10 mouse cellular contexts compared by ENCODE assay signal in the genomic region with DNA sequence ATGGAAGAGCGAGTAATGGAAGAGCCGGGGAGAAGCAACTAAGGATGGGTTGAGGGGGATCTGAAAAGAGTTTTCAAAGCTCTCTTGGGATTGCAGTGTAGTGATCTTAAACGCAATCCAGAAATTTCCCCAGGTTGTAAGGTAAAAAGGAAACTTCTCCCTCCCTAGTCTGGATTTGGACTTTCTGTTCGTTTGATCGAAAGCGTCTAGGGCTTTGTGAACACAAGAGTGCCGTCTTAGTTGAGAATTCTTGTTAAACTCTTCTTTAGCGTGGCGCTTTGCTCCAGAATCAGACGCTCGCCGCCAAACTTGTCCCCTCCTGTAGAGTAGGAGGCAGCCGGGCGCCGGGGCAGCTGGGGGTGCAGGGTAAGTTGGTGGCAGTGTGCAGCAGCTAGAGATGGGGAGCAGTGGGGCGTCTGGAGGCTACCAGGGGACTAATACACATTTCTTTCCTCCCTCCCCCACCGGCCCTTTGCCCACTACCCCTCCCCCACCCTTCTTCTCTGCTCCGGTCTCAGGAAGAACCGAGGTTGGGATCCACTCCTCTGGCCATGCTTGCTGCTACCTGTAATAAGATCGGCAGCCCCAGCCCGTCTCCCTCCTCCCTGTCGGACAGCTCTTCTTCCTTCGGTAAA. TPM values are rescaled to one million over a fixed set of nuclear protein-coding genes. Genes with fewer than 3 reads are reported as not detected.
DNase-seq lines count a peak whose midpoint lies in the region; TF ChIP-seq lines count a peak whose summit lies in the region.
"Had no signal": no experiment of that assay in that cellular context is flagged by ENCODE, and none has a peak within 500 bp of the region (broad histone marks: within the 10 kb centered on the region; RNA-seq: fewer than 3 reads in every experiment).

No protein-coding gene starts in this region.

- no peaks in the 10 kb centered on the region for H3K79me2 ChIP-seq in heart, adult 2 months (replicated peaks; ENCODE audit: control insufficient read depth, insufficient read depth, low read length)

- H3K36me3 ChIP-seq in heart, adult 2 months (ENCODE audit: control insufficient read depth, insufficient read depth, low read length): no peaks in the 10 kb centered on the region
- H3K36me3 ChIP-seq in ES-Bruce4 (ENCODE audit: control insufficient read depth, insufficient read depth, low read length, poor library complexity, severe bottlenecking): no peaks in the 10 kb centered on the region
- peaks cover 10% of the 10 kb centered on the region for H3K36me3 ChIP-seq in hindbrain, embryonic 10.5 days
- peaks cover 6% of the 10 kb centered on the region; the same call in 1 of the 2 replicates for H3K36me3 ChIP-seq in midbrain, embryonic 10.5 days

- TF ChIP-seq POLR2A in heart, adult 2 months (IDR thresholded peaks at IDR 0.05; ENCODE audit: insufficient read depth, low read depth, low read length): no peak
- TF ChIP-seq POLR2A in ES-Bruce4 (IDR thresholded peaks at IDR 0.05; ENCODE audit: insufficient read depth, low read length): no peak

- intact Hi-C loops in heart, adult 2 months (cut with DNase I): loop anchor here (10.0 kb wide), 2 partner anchors 263 to 543 kb away; partner anchors contain the start of gene Sp4
- intact Hi-C loops in heart, postnatal 10 days (cut with DNase I): no loop called here

- TF ChIP-seq CTCF in heart, adult 2 months (IDR thresholded peaks at IDR 0.05): no peak
- TF ChIP-seq CTCF in ES-Bruce4 (IDR thresholded peaks at IDR 0.05; ENCODE audit: low read depth, low read length): no peak

- H3K9ac ChIP-seq in heart, adult 2 months (ENCODE audit: low read depth, low read length): no peak overlapping the region
- H3K9ac ChIP-seq in ES-Bruce4 (ENCODE audit: low read depth, poor library complexity, severe bottlenecking): no peak overlapping the region

- peak overlapping the region; percentile 20; the same call in 1 of the 2 replicates for H3K4me3 ChIP-seq in heart, adult 2 months
- peak overlapping the region; percentile 36 for H3K4me3 ChIP-seq in ES-Bruce4 (ENCODE audit: low read depth, low read length)
- H3K4me3 ChIP-seq in hindbrain, embryonic 10.5 days: peak overlapping the region; percentile 65
- H3K4me3 ChIP-seq in midbrain, embryonic 10.5 days: peak overlapping the region; percentile 69

- H3K4me1 ChIP-seq in heart, adult 2 months (ENCODE audit: control insufficient read depth, insufficient read depth, low read length): no peaks in the 10 kb centered on the region
- H3K4me1 ChIP-seq in ES-Bruce4 (ENCODE audit: control insufficient read depth, insufficient read depth, low read length): no peaks in the 10 kb centered on the region
- H3K4me1 ChIP-seq in hindbrain, embryonic 10.5 days (replicated peaks): peaks cover 52% of the 10 kb centered on the region
- peaks cover 85% of the 10 kb centered on the region for H3K4me1 ChIP-seq in midbrain, embryonic 10.5 days

- no peak for TF ChIP-seq EP300 in heart, adult 2 months (IDR thresholded peaks at IDR 0.05; ENCODE audit: insufficient read depth, low read depth, low read length)
- no peak for TF ChIP-seq EP300 in ES-Bruce4 (IDR thresholded peaks at IDR 0.05; ENCODE audit: insufficient read depth, low read depth, low read length)

- H3K27me3 ChIP-seq in heart, adult 2 months (ENCODE audit: control insufficient read depth, insufficient read depth, low read length): peaks cover 31% of the 10 kb centered on the region
- peaks cover 31% of the 10 kb centered on the region for H3K27me3 ChIP-seq in ES-Bruce4 (ENCODE audit: control insufficient read depth, insufficient read depth, low read length, poor library complexity, severe bottlenecking)
- H3K27me3 ChIP-seq in hindbrain, embryonic 10.5 days (ENCODE audit: insufficient read depth, poor library complexity, severe bottlenecking): peaks cover 96% of the 10 kb centered on the region
- peaks cover 100% of the 10 kb centered on the region for H3K27me3 ChIP-seq in midbrain, embryonic 10.5 days (ENCODE audit: low read depth, poor library complexity, severe bottlenecking)
- H3K27me3 ChIP-seq: CH12.LX had no signal

- H3K27ac ChIP-seq in heart, adult 2 months: no peak overlapping the region
- H3K27ac ChIP-seq in ES-Bruce4 (ENCODE audit: insufficient read depth, low read length): no peak overlapping the region
- peak overlapping the region; percentile 93 for H3K27ac ChIP-seq in hindbrain, embryonic 10.5 days
- H3K27ac ChIP-seq in midbrain, embryonic 10.5 days (replicated peaks): peak overlapping the region; percentile 91
- H3K27ac ChIP-seq: macrophage had no signal

- DNase-seq in heart, adult 2 months: peak; percentile 6 to 31
- DNase-seq in heart, postnatal 10 days: no peak
- peak; percentile 69 for DNase-seq in hindbrain, embryonic 10.5 days (ENCODE audit: low spot score)
- no peak for DNase-seq in midbrain, embryonic 10.5 days (ENCODE audit: low spot score)
- DNase-seq in right cerebral cortex, postnatal 25 days: no peak
- no peak for DNase-seq in frontal cortex, postnatal 25 days (ENCODE audit: low spot score in 2 of 2)
- no peak for DNase-seq in thymus, postnatal 25 days

- 3% methylated on average over 23 of the region's 23 CpGs for WGBS in heart, adult 2 months
- WGBS in hindbrain, embryonic 10.5 days: under 1% methylated on average over 23 of the region's 23 CpGs
- 1% methylated on average over 23 of the region's 23 CpGs for WGBS in midbrain, embryonic 10.5 days

- H3K9me3 ChIP-seq in ES-Bruce4 (replicated peaks; ENCODE audit: control insufficient read depth, insufficient read depth, low read length, poor library complexity, severe bottlenecking): no peaks in the 10 kb centered on the region
- no peaks in the 10 kb centered on the region for H3K9me3 ChIP-seq in hindbrain, embryonic 10.5 days
- H3K9me3 ChIP-seq in midbrain, embryonic 10.5 days (replicated peaks): no peaks in the 10 kb centered on the region

RNA-seq across cellular contexts. Expression of gene Sp8, which starts 1.8 kb away (rescaled TPM):
- not detected for total RNA-seq in heart, adult 2 months (2021)
- not detected in 2 replicates for polyA plus RNA-seq in heart, adult 2 months (2012; rRNA removed)
- total RNA-seq in heart, postnatal 10 days (2021): not detected
- polyA plus RNA-seq in ES-Bruce4 (2011; ENCODE audit: insufficient read depth, insufficient read length, low read depth, missing spikeins): 0.31 and 0.35 TPM in 2 replicates
- polyA plus RNA-seq in hindbrain, embryonic 10.5 days (2016; fragmentation: Nextera tagmentation; extraction: Ambion mirVana): 9.1 and 12.0 TPM in 2 replicates
- 12.2 and 12.6 TPM in 2 replicates for polyA plus RNA-seq in midbrain, embryonic 10.5 days (2016; fragmentation: Nextera tagmentation; extraction: Ambion mirVana)
- total RNA-seq: CH12.LX had no signal
- polyA plus RNA-seq: macrophage had no signal

Comparison
In these comparisons a context has a peak if more than half of its experiments do, and no peak if none do; other contexts are left out.
1. DNase-seq: peak in heart, adult 2 months (2 of 2) and hindbrain, embryonic 10.5 days (single experiment); none in heart, postnatal 10 days (0 of 2), midbrain, embryonic 10.5 days (single experiment), right cerebral cortex, postnatal 25 days (single experiment), frontal cortex, postnatal 25 days (0 of 2) and thymus, postnatal 25 days (single experiment).
2. H3K27ac ChIP-seq: peak in hindbrain, embryonic 10.5 days (single experiment) and midbrain, embryonic 10.5 days (single experiment); none in heart, adult 2 months (single experiment) and ES-Bruce4 (single experiment).
3. Peak in every context shown above with its lines, with median percentiles within 50 percentile points of each other: H3K4me3 ChIP-seq.